Mouse (Mus musculus) C2C12 (cell line): ENCODE measurements at regions not wholly inside any gene's neighbourhood (a gene's known extent, or its start where the extent isn't known, plus 50 kb on each side); places are given as distances from the start of the nearest gene placed in this dataset.
"Not testable (repeated sequence)": the region's sequence is repeated elsewhere in the genome, so short reads cannot be mapped to it uniquely, and the experiment has no call there.

Experiments
- H3K27me3 ChIP-seq: one replicate; pipeline ENCODE4 v1.6.1; 2011; ENCODE audit not compliant: control insufficient read depth, insufficient read depth, insufficient read length
- H3K36me3 ChIP-seq: one replicate; pipeline ENCODE4 v1.6.1; 2011; ENCODE audit not compliant: control insufficient read depth, insufficient read depth
- H3K4me3 ChIP-seq: one replicate; pipeline ENCODE4 v1.5.1; 2011; ENCODE audit warnings: mild to moderate bottlenecking, control low read depth; ENCODE audit not compliant: poor library complexity, insufficient read depth, severe bottlenecking
- H3K79me2 ChIP-seq: one replicate; pipeline ENCODE4 v1.6.1; 2011; ENCODE audit not compliant: control insufficient read depth, insufficient read depth
- H3K79me3 ChIP-seq: one replicate; pipeline ENCODE4 v1.6.1; 2011; ENCODE audit warnings: low read depth, control low read depth
- H3ac ChIP-seq: one replicate; pipeline ENCODE3; 2011; ENCODE audit warnings: low read depth; ENCODE audit not compliant: control insufficient read depth, insufficient read length
- CEBPB ChIP-seq: IDR thresholded peaks from one replicate; pipeline ENCODE4 v1.6.1; 2011; ENCODE audit warnings: low read depth, mild to moderate bottlenecking, control low read depth, moderate library complexity
- CTCF ChIP-seq: IDR thresholded peaks from one replicate; pipeline ENCODE4 v1.5.1; 2011; ENCODE audit not compliant: control insufficient read depth, insufficient read depth, insufficient read length
- FOSL1 ChIP-seq: IDR thresholded peaks from one replicate; pipeline ENCODE4 v1.8.0; 2011; ENCODE audit warnings: mild to moderate bottlenecking, low read length; ENCODE audit not compliant: poor library complexity, insufficient read depth, severe bottlenecking
- MAX ChIP-seq: IDR thresholded peaks from one replicate; pipeline ENCODE4 v1.6.1; 2011; ENCODE audit warnings: mild to moderate bottlenecking, control low read depth
- MYOD1 ChIP-seq: IDR thresholded peaks from one replicate; pipeline ENCODE4 v1.6.1; 2011; ENCODE audit warnings: low read depth; ENCODE audit not compliant: control insufficient read depth, insufficient read length
- MYOG ChIP-seq: IDR thresholded peaks from one replicate; pipeline ENCODE4 v1.6.1; 2011; ENCODE audit not compliant: control insufficient read depth, insufficient read length; ENCODE audit errors: extremely low read depth
- USF1 ChIP-seq: IDR thresholded peaks from one replicate; pipeline ENCODE4 v1.6.1; 2011; ENCODE audit warnings: low read depth, mild to moderate bottlenecking, control low read depth, moderate library complexity

GRCm38 (mm10) chr16:65405824-65406556 is 114.3 kb upstream of the Pou1f1 start:
- Histone ChIP-seq H3K36me3 (no peaks in the 10 kb centered on the region), H3K79me2 (no peaks in the 10 kb centered on the region), H3ac (no peak overlapping the region), H3K27me3 (no peaks in the 10 kb centered on the region), H3K4me3 (no peak overlapping the region), H3K79me3 (no peaks in the 10 kb centered on the region)
- TF ChIP-seq MAX (no peak), FOSL1 (no peak), MYOD1 (no peak), CEBPB (no peak), CTCF (no peak), USF1 (no peak), MYOG (no peak)

GRCm38 (mm10) chr16:65432046-65432445 is 88.3 kb upstream of the Pou1f1 start:
- not testable (repeated sequence) for H3K36me3 ChIP-seq, H3ac ChIP-seq, H3K79me3 ChIP-seq, H3K79me2 ChIP-seq, H3K27me3 ChIP-seq, H3K4me3 ChIP-seq

- no peaks in the 10 kb centered on the region for H3K79me3 ChIP-seq
- no peak overlapping the region for H3ac ChIP-seq
- H3K79me2 ChIP-seq = no peaks in the 10 kb centered on the region
- TF ChIP-seq MYOD1 (no peak), CEBPB (no peak), FOSL1 (no peak), USF1 (no peak), MAX (no peak), CTCF (no peak), MYOG (no peak)
- H3K36me3 ChIP-seq = no peaks in the 10 kb centered on the region
- no peaks in the 10 kb centered on the region for H3K27me3 ChIP-seq
- H3K4me3 ChIP-seq = no peak overlapping the region
These were observed 84.2 kb upstream of the Pou1f1 start for GRCm38 (mm10) chr16:65436076-65436475.

- no peak for TF ChIP-seq MYOG
- TF ChIP-seq FOSL1 = no peak
- TF ChIP-seq MYOD1 = no peak
- TF ChIP-seq CTCF = no peak
- TF ChIP-seq MAX = no peak
- TF ChIP-seq USF1 = no peak
- no peak for TF ChIP-seq CEBPB
- H3K36me3 ChIP-seq = no peaks in the 10 kb centered on the region
- H3ac ChIP-seq = no peak overlapping the region
- H3K4me3 ChIP-seq = no peak overlapping the region
- H3K27me3 ChIP-seq = no peaks in the 10 kb centered on the region
- H3K79me2 ChIP-seq = no peaks in the 10 kb centered on the region
- H3K79me3 ChIP-seq = no peaks in the 10 kb centered on the region
These were observed 78.4 kb upstream of the Pou1f1 start for GRCm38 (mm10) chr16:65441954-65442353.

GRCm38 (mm10) chr16:65448810-65449209 is 71.5 kb upstream of the Pou1f1 start:
- no peak overlapping the region for H3ac ChIP-seq
- H3K4me3 ChIP-seq = no peak overlapping the region
- no peaks in the 10 kb centered on the region for H3K27me3 ChIP-seq
- TF ChIP-seq CTCF (no peak), MYOG (no peak), MAX (no peak), CEBPB (no peak), FOSL1 (no peak), USF1 (no peak), MYOD1 (no peak)
- no peaks in the 10 kb centered on the region for H3K79me2 ChIP-seq
- no peaks in the 10 kb centered on the region for H3K36me3 ChIP-seq
- no peaks in the 10 kb centered on the region for H3K79me3 ChIP-seq

- Histone ChIP-seq H3K27me3 (no peaks in the 10 kb centered on the region), H3K79me3 (no peaks in the 10 kb centered on the region), H3ac (no peak overlapping the region), H3K4me3 (no peak overlapping the region), H3K79me2 (no peaks in the 10 kb centered on the region), H3K36me3 (no peaks in the 10 kb centered on the region)
- TF ChIP-seq CEBPB = peak; percentile 67
- no peak for TF ChIP-seq MAX
These were observed 69.6 kb upstream of the Pou1f1 start for GRCm38 (mm10) chr16:65450706-65451105.

GRCm38 (mm10) chr16:65451885-65452284 is 68.4 kb upstream of the Pou1f1 start:
- Histone ChIP-seq H3K79me2 (no peaks in the 10 kb centered on the region), H3K79me3 (no peaks in the 10 kb centered on the region), H3K4me3 (no peak overlapping the region), H3K36me3 (no peaks in the 10 kb centered on the region), H3K27me3 (no peaks in the 10 kb centered on the region), H3ac (no peak overlapping the region)
- TF ChIP-seq MYOD1 (no peak), MAX (no peak), MYOG (no peak), CEBPB (no peak), CTCF (no peak), FOSL1 (no peak), USF1 (no peak)

GRCm38 (mm10) chr16:65456948-65457347 is 63.4 kb upstream of the Pou1f1 start:
- H3K36me3 ChIP-seq, H3K27me3 ChIP-seq, H3K79me2 ChIP-seq, H3ac ChIP-seq, H3K79me3 ChIP-seq, H3K4me3 ChIP-seq: not testable (repeated sequence)
